Mouse (Mus musculus): ENCODE measurements around the gene Aldh1b1. TPM values are rescaled to one million over a fixed set of nuclear protein-coding genes. Genes with fewer than 3 reads are reported as not detected.

The Aldh1b1 gene
- polyA plus RNA-seq, 1 experiment: 276 TPM

DNA sequence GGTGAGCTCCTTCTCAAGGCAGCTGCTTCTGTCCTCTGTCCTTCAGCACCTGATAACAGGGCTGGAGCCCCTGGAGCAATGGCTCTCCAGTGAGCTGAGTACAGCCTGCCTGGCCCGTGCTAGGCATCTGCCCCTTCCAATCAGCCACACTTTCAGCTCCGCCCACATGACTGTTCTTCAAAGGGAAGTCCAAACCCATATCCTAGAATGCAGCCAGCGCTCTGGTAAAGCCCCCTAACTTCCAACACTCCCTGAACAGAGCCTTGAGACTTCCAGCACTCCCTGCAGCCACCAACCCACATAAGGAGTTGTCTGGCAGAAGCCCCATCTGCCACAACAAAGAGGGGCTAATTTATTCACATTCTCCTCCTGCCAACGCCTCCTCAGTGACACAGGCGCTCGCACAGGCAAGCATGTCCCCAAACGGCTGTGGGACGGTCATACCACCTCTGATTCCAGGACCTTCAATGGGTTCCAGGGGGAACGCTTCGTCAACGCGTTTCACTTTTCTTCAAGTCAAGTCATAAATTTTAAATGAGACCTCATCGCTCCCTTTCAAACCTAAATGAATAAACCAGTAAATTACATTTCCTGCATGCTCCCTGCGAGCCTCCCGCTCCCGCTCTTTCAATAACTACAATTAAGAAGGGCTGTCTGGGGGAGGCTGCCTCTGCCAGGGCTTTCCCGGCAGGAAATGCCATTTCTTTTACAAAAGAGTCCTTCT lies 20.5 kb downstream of the Aldh1b1 start:
- no peaks in the 10 kb centered on the region for H3K27me3 ChIP-seq (ENCODE audit: control insufficient read depth, insufficient read depth, low read length)
- H3K4me3 ChIP-seq (ENCODE audit: low read depth, low read length): peak overlapping the region; percentile 36
- no peak for TF ChIP-seq POLR2A (IDR thresholded peaks at IDR 0.05; ENCODE audit: low read depth, low read length)
- TF ChIP-seq CTCF (IDR thresholded peaks at IDR 0.05; ENCODE audit: extremely low read depth, insufficient read length, insufficient replicate concordance, low read depth, low read length): no peak
- H3K27ac ChIP-seq (ENCODE audit: insufficient read depth, low read depth, low read length): no peak overlapping the region
- peaks cover 3% of the 10 kb centered on the region; the same call in 1 of the 2 replicates for H3K4me1 ChIP-seq (ENCODE audit: control insufficient read depth, insufficient read depth, insufficient read length, low read length)
- no peaks in the 10 kb centered on the region for H3K36me3 ChIP-seq (ENCODE audit: control insufficient read depth, insufficient read depth, low read length)
- WGBS: 7% methylated on average over 17 of the region's 17 CpGs

DNA sequence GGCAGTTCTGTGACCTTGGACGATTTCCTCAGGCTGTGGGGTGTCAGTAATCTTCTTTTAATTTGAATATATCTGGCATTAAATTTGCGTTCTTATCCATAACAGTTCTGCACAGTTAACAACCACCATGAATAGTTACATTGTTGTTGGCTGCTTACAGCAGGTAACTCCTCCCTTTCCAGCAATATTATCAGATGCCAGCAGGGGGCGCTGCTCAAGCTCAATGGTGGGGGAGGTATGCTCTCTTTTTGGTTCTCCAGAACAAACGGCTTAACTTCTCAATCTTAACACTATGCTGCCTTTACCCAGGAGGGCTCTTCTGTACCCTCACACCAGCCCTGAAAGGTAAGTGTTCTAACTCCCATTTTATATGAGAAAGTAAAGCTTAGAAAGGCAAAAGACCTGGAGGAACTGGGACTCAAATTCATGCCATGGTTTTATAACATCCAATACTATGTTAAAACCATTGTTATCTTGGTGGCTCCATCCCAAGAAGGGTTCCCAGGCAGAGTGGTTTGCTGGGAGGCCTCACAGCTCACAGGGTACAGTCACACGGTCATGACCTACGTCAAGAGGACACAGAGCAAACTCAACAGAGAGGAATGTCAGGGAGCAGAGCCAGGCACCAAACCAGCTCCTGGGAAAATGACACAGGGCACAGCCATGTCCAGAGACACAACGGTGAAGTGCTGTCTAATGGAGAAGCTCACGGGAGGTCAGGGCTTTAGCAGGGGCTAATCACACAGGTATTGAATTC lies 21.4 kb downstream of the Aldh1b1 start:
- Histone ChIP-seq H3K27ac (ENCODE audit: insufficient read depth, low read depth, low read length) (no peak overlapping the region), H3K4me3 (ENCODE audit: low read depth, low read length) (no peak overlapping the region), H3K27me3 (ENCODE audit: control insufficient read depth, insufficient read depth, low read length) (peaks cover 5% of the 10 kb centered on the region), H3K4me1 (ENCODE audit: control insufficient read depth, insufficient read depth, insufficient read length, low read length) (peaks cover 3% of the 10 kb centered on the region; the same call in 1 of the 2 replicates), H3K36me3 (ENCODE audit: control insufficient read depth, insufficient read depth, low read length) (no peaks in the 10 kb centered on the region)
- TF ChIP-seq CTCF (IDR thresholded peaks at IDR 0.05; ENCODE audit: extremely low read depth, insufficient read length, insufficient replicate concordance, low read depth, low read length) (peak; percentile 77; the same call in 1 of the 2 replicates), POLR2A (IDR thresholded peaks at IDR 0.05; ENCODE audit: low read depth, low read length) (no peak)
- WGBS: 18% methylated on average over 8 of the region's 8 CpGs

DNA sequence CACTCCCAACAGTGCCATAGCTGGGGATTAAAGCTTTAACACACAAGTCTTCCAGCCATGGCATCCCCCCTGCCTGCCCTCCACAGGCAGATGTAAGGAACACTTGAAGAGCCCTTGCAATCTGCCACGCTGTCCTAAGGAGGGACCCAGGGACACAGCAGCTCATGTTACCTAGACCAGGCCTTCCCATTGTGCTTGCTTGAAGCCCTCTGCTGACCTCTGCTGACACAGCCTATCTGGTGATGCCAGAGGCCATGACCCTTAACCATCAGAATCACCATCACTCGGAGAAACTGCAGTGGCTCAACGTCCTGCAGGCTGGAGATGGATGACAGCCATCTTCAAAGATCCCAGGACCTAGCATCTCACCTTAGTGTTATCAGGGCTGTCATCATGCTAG lies 23.2 kb downstream of the Aldh1b1 start:
- WGBS: 79% methylated on average over 3 of the region's 3 CpGs

DNA sequence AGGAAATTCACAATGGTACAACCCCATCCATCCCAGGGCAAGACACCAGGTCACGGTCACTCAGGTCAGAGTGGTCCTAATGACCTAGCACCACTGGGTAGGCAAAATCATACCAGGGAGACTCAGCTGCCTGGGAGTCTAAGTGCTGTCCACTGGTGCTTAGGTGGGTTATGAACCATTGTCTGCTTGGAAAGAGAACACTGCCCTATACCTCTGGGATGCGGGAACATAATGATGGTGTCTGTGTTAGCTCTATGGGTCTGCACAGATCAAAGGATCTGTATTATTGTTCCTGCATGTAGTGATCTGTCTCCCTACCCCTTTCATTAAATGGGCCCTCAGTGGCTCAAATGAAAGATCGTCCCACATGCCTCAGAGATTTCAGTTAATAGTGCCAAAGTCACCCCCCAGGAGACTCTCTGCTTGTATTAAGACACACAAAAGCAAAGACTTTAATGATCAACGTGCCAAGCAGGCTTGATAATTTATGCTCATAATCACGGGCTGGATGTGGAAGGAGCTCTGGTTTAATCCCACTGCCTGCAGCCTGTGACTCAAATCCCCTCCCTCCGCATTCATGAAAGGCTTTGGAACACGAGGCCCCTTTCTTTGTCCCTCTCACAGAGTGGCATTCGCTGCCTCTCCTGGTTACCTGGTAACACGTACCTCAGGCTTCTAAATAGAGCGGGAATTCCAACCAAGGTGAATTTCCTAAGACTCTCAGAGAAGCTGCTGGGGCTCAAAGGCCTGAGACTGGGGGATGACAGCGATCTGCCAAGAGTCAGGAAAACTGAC lies 24.2 kb downstream of the Aldh1b1 start:
- H3K27ac ChIP-seq (ENCODE audit: insufficient read depth, low read depth, low read length): no peak overlapping the region
- peaks cover 17% of the 10 kb centered on the region for H3K27me3 ChIP-seq (ENCODE audit: control insufficient read depth, insufficient read depth, low read length)
- WGBS: 74% methylated on average over 11 of the region's 11 CpGs

More for the DNA sequence above, 23.2 kb downstream of the Aldh1b1 start:
- Histone ChIP-seq H3K27ac (ENCODE audit: insufficient read depth, low read depth, low read length) (no peak overlapping the region), H3K4me3 (ENCODE audit: low read depth, low read length) (no peak overlapping the region), H3K27me3 (ENCODE audit: control insufficient read depth, insufficient read depth, low read length) (peaks cover 17% of the 10 kb centered on the region), H3K4me1 (ENCODE audit: control insufficient read depth, insufficient read depth, insufficient read length, low read length) (peaks cover 3% of the 10 kb centered on the region; the same call in 1 of the 2 replicates), H3K36me3 (ENCODE audit: control insufficient read depth, insufficient read depth, low read length) (no peaks in the 10 kb centered on the region)
- TF ChIP-seq POLR2A (IDR thresholded peaks at IDR 0.05; ENCODE audit: low read depth, low read length) (no peak), CTCF (IDR thresholded peaks at IDR 0.05; ENCODE audit: extremely low read depth, insufficient read length, insufficient replicate concordance, low read depth, low read length) (no peak)

DNA sequence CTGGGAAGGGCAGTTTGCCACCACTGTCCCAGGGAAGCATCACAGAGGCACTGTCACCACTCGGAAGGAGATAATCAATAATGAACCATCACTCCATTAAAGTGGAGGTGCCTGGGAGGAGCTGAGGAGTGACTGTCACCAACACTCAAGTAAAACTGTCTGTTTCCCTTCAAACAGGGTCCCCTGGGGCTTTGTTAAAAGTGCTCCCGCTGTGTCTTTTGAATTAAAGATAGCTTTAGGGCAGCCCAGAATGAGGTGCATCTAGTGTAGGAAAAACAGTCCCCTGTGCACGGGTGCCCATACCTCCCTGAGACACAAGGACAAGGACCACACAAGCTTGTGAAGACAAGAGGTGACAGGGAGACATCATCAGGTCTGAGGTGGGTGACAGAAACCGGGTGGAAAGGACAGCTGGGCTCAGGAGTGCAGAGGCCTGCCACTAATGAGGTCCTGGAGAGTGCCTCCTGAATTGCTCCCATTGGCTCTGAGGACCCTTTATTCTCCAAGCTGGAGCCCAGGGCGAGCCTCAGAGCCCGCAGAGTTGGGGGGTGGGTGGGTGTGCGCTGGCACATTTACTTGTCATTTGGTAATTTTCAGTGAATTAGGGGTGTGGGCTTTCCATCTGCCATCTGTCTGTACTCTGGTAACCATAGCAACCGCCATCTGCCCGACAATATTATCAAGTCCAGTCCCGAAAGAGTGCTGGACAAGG lies 25.4 kb downstream of the Aldh1b1 start:
- Histone ChIP-seq H3K27me3 (ENCODE audit: control insufficient read depth, insufficient read depth, low read length) (peaks cover 24% of the 10 kb centered on the region), H3K4me3 (ENCODE audit: low read depth, low read length) (no peak overlapping the region), H3K4me1 (ENCODE audit: control insufficient read depth, insufficient read depth, insufficient read length, low read length) (peaks cover 2% of the 10 kb centered on the region; the same call in 1 of the 2 replicates), H3K27ac (ENCODE audit: insufficient read depth, low read depth, low read length) (no peak overlapping the region), H3K36me3 (ENCODE audit: control insufficient read depth, insufficient read depth, low read length) (no peaks in the 10 kb centered on the region)
- 29% methylated on average over 10 of the region's 10 CpGs for WGBS
- no peak for TF ChIP-seq CTCF (IDR thresholded peaks at IDR 0.05; ENCODE audit: extremely low read depth, insufficient read length, insufficient replicate concordance, low read depth, low read length)
- no peak for TF ChIP-seq POLR2A (IDR thresholded peaks at IDR 0.05; ENCODE audit: low read depth, low read length)

More for the DNA sequence above, 24.2 kb downstream of the Aldh1b1 start:
- Histone ChIP-seq H3K4me3 (ENCODE audit: low read depth, low read length) (no peak overlapping the region), H3K4me1 (ENCODE audit: control insufficient read depth, insufficient read depth, insufficient read length, low read length) (peaks cover 3% of the 10 kb centered on the region; the same call in 1 of the 2 replicates), H3K36me3 (ENCODE audit: control insufficient read depth, insufficient read depth, low read length) (no peaks in the 10 kb centered on the region)
- no peak for TF ChIP-seq POLR2A (IDR thresholded peaks at IDR 0.05; ENCODE audit: low read depth, low read length)
- TF ChIP-seq CTCF (IDR thresholded peaks at IDR 0.05; ENCODE audit: extremely low read depth, insufficient read length, insufficient replicate concordance, low read depth, low read length): no peak

DNA sequence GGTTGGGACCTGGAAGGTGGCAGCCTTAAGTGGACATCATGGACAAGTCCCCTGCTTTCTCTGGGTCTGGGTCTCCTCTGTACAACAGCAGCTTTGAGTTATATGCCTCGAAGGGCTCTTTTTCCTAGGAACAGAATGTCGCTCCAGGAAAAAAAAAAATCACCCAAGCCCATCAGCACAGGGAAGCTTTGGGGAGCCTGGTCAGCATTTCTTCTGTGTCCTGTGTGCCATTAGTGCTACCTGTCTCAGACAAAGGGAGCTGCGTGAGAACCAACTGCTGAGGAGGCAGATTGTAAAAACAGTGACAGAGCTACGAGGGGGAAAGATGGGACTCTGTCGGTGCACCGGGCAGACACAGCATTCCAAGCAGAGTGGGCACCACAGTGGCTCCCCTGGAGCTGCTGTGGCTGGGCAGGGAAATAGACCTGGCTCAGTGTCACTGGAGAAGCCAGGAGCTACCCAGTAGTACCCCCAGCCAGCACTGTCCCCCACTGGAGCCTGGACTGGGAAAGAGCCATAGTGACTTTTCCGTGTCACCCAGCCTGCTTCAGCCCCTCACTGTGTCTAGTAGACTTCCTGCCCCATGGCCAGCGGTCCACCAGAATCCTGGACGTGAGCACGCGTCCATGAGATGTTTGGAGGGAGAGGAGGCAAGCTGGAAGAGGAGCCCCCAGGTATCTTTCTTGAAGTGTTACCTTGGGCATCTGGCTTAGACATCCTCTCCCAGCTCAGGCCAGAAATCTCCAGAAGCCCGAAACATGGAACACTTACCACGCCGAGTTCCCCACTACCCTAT lies 26.1 kb downstream of the Aldh1b1 start:
- no peaks in the 10 kb centered on the region; the same call in 1 of the 2 replicates for H3K4me1 ChIP-seq (ENCODE audit: control insufficient read depth, insufficient read depth, insufficient read length, low read length)
- WGBS: 43% methylated on average over 14 of the region's 14 CpGs
- no peak overlapping the region for H3K4me3 ChIP-seq (ENCODE audit: low read depth, low read length)
- peaks cover 24% of the 10 kb centered on the region for H3K27me3 ChIP-seq (ENCODE audit: control insufficient read depth, insufficient read depth, low read length)
- no peak for TF ChIP-seq POLR2A (IDR thresholded peaks at IDR 0.05; ENCODE audit: low read depth, low read length)
- no peak for TF ChIP-seq CTCF (IDR thresholded peaks at IDR 0.05; ENCODE audit: extremely low read depth, insufficient read length, insufficient replicate concordance, low read depth, low read length)
- no peak overlapping the region for H3K27ac ChIP-seq (ENCODE audit: insufficient read depth, low read depth, low read length)
- no peaks in the 10 kb centered on the region for H3K36me3 ChIP-seq (ENCODE audit: control insufficient read depth, insufficient read depth, low read length)

All from small intestine, adult 2 months (tissue).